Mouse (Mus musculus): Measurements from ENCODE around the gene Miga2.
"Not testable (repeated sequence)": the region's sequence is repeated elsewhere in the genome, so short reads cannot be mapped to it uniquely, and the experiment has no call there.

Miga2 gene

GRCm38 (mm10) chr2:30397986-30398512, 34.0 kb downstream of the Miga2 start:
- DNase-seq (ENCODE audit: low read depth, low spot score), result peak; percentile 77

- no peak for DNase-seq (ENCODE audit: low read depth, low spot score)
Measured at GRCm38 (mm10) chr2:30399191-30400171, 35.4 kb downstream of the Miga2 start.

- no peak for DNase-seq (ENCODE audit: low read depth, low spot score)
Measured at GRCm38 (mm10) chr2:30401581-30401980, 37.5 kb downstream of the Miga2 start.

- DNase-seq (ENCODE audit: low read depth, low spot score), result no peak
Measured at GRCm38 (mm10) chr2:30402351-30402826, 38.4 kb downstream of the Miga2 start.

- no peak for DNase-seq (ENCODE audit: low read depth, low spot score)
Measured at GRCm38 (mm10) chr2:30402843-30403242, 38.8 kb downstream of the Miga2 start.

GRCm38 (mm10) chr2:30403870-30404269, 39.8 kb downstream of the Miga2 start:
- DNase-seq (ENCODE audit: low read depth, low spot score), result no peak

- no peak for DNase-seq (ENCODE audit: low read depth, low spot score)
Measured at GRCm38 (mm10) chr2:30407221-30407620, 43.2 kb downstream of the Miga2 start.

- no peak for DNase-seq (ENCODE audit: low read depth, low spot score)
Measured at GRCm38 (mm10) chr2:30407778-30408177, 43.7 kb downstream of the Miga2 start.

- no peak for DNase-seq (ENCODE audit: low read depth, low spot score)
Measured at GRCm38 (mm10) chr2:30408452-30409100, 44.5 kb downstream of the Miga2 start.

GRCm38 (mm10) chr2:30409454-30410176, 45.6 kb downstream of the Miga2 start:
- no peak for DNase-seq (ENCODE audit: low read depth, low spot score)

- DNase-seq (ENCODE audit: low read depth, low spot score), result no peak
Measured at GRCm38 (mm10) chr2:30413038-30413973, 49.3 kb downstream of the Miga2 start.

- DNase-seq (ENCODE audit: low read depth, low spot score), result no peak
Measured at GRCm38 (mm10) chr2:30414101-30414500, 50.1 kb downstream of the Miga2 start.

- no peak for DNase-seq (ENCODE audit: low read depth, low spot score)
Measured at GRCm38 (mm10) chr2:30414681-30415080, 50.6 kb downstream of the Miga2 start.

- DNase-seq (ENCODE audit: low read depth, low spot score), result peak; percentile 62
Measured at GRCm38 (mm10) chr2:30415157-30415935, 51.3 kb downstream of the Miga2 start, which contains the start of gene Crat. Crat (minus strand) TSS chr2:30415813.

GRCm38 (mm10) chr2:30415936-30416648, 52.1 kb downstream of the Miga2 start, which contains the start of gene Ptpa:
Ptpa (plus strand) TSS chr2:30416039.
- peak; percentile 89 for DNase-seq (ENCODE audit: low read depth, low spot score)

GRCm38 (mm10) chr2:30416649-30416965, 52.6 kb downstream of the Miga2 start:
- DNase-seq (ENCODE audit: low read depth, low spot score), result no peak

- DNase-seq (ENCODE audit: low read depth, low spot score), result not testable (repeated sequence)
Measured at GRCm38 (mm10) chr2:30417154-30417553, 53.1 kb downstream of the Miga2 start.

GRCm38 (mm10) chr2:30417595-30418165, 53.6 kb downstream of the Miga2 start:
- no peak for DNase-seq (ENCODE audit: low read depth, low spot score)

- DNase-seq (ENCODE audit: low read depth, low spot score), result no peak
Measured at GRCm38 (mm10) chr2:30418259-30418658, 54.2 kb downstream of the Miga2 start.

Data from retina, postnatal 7 days (tissue).